34 mouse cellular contexts compared by ENCODE assay signal in genomic region chrX:139859402-139859801, GRCm38 (mm10). TPM values are rescaled to one million over a fixed set of nuclear protein-coding genes. Genes with fewer than 3 reads are reported as not detected.
DNase-seq lines count a peak whose midpoint lies in the region; ATAC-seq and TF ChIP-seq lines count a peak whose summit lies in the region.
"Had no signal": no experiment of that assay in that cellular context is flagged by ENCODE, and none has a peak within 500 bp of the region (broad histone marks: within the 10 kb centered on the region; RNA-seq: fewer than 3 reads in every experiment).

No protein-coding gene starts in this region.

- H3K9me3 ChIP-seq in intestine, embryonic 15.5 days, result no peaks in the 10 kb centered on the region
- no peaks in the 10 kb centered on the region for H3K9me3 ChIP-seq in intestine, postnatal 0 days (ENCODE audit: control insufficient read depth)
- H3K9me3 ChIP-seq in stomach, embryonic 16.5 days (replicated peaks; ENCODE audit: control insufficient read depth, low read length), result no peaks in the 10 kb centered on the region
- H3K9me3 ChIP-seq: embryonic facial prominence, embryonic 12.5 days; heart, embryonic 15.5 days; hindbrain, embryonic 12.5 days; liver, embryonic 12.5 days; megakaryocyte, embryonic 14.5 days; midbrain, embryonic 12.5 days; stomach, embryonic 15.5 days had no signal

- H3K4me2 ChIP-seq in intestine, embryonic 15.5 days (replicated peaks), result no peak overlapping the region
- no peak overlapping the region for H3K4me2 ChIP-seq in intestine, postnatal 0 days (replicated peaks; ENCODE audit: low read depth)
- H3K4me2 ChIP-seq in stomach, embryonic 16.5 days (ENCODE audit: low read depth, low read length), result no peak overlapping the region
- H3K4me2 ChIP-seq: embryonic facial prominence, embryonic 12.5 days; heart, embryonic 15.5 days; hindbrain, embryonic 12.5 days; liver, embryonic 12.5 days; midbrain, embryonic 12.5 days; stomach, embryonic 15.5 days had no signal

- H3K27me3 ChIP-seq in intestine, embryonic 15.5 days (replicated peaks), result no peaks in the 10 kb centered on the region
- H3K27me3 ChIP-seq in intestine, postnatal 0 days (replicated peaks; ENCODE audit: control insufficient read depth, insufficient read depth, low read length), result no peaks in the 10 kb centered on the region
- H3K27me3 ChIP-seq in stomach, embryonic 16.5 days (ENCODE audit: control insufficient read depth, insufficient read depth, low read length), result no peaks in the 10 kb centered on the region
- H3K27me3 ChIP-seq: CH12.LX; embryonic facial prominence, embryonic 12.5 days; heart, embryonic 15.5 days; liver, embryonic 12.5 days; stomach, embryonic 15.5 days had no signal

- no peak overlapping the region for H3K9ac ChIP-seq in intestine, embryonic 15.5 days
- no peak overlapping the region for H3K9ac ChIP-seq in intestine, postnatal 0 days (ENCODE audit: low read depth, low read length)
- no peak overlapping the region for H3K9ac ChIP-seq in stomach, embryonic 16.5 days (ENCODE audit: low read length)
- H3K9ac ChIP-seq: embryonic facial prominence, embryonic 12.5 days; heart, embryonic 15.5 days; hindbrain, embryonic 12.5 days; liver, embryonic 12.5 days; liver, postnatal 0 days; midbrain, embryonic 12.5 days; stomach, embryonic 15.5 days had no signal

- H3K36me3 ChIP-seq in intestine, embryonic 15.5 days, result no peaks in the 10 kb centered on the region
- no peaks in the 10 kb centered on the region for H3K36me3 ChIP-seq in intestine, postnatal 0 days (ENCODE audit: control insufficient read depth, insufficient read depth)
- H3K36me3 ChIP-seq in stomach, embryonic 16.5 days (ENCODE audit: control insufficient read depth, insufficient read depth, low read length), result no peaks in the 10 kb centered on the region
- H3K36me3 ChIP-seq: embryonic facial prominence, embryonic 12.5 days; heart, embryonic 15.5 days; hindbrain, embryonic 12.5 days; liver, embryonic 12.5 days; midbrain, embryonic 12.5 days; stomach, embryonic 15.5 days had no signal

- intact Hi-C loops in heart, postnatal 14 days (cut with DNase I), result no loop called here

- WGBS in intestine, embryonic 15.5 days, result 63% methylated on average over 5 of the region's 5 CpGs
- 50% methylated on average over 5 of the region's 5 CpGs for WGBS in intestine, postnatal 0 days
- 60% methylated on average over 5 of the region's 5 CpGs for WGBS in stomach, embryonic 16.5 days

- no peak overlapping the region for H3K4me3 ChIP-seq in intestine, embryonic 15.5 days (replicated peaks)
- no peak overlapping the region for H3K4me3 ChIP-seq in intestine, postnatal 0 days (ENCODE audit: low read depth, low read length)
- no peak overlapping the region for H3K4me3 ChIP-seq in stomach, embryonic 16.5 days (replicated peaks; ENCODE audit: low read length)
- H3K4me3 ChIP-seq: embryonic facial prominence, embryonic 12.5 days; heart, embryonic 15.5 days; hindbrain, embryonic 12.5 days; left cerebral cortex, adult 2 months; liver, embryonic 12.5 days; megakaryocyte, embryonic 14.5 days; midbrain, embryonic 12.5 days; stomach, embryonic 15.5 days had no signal

- H3K27ac ChIP-seq in intestine, embryonic 15.5 days, result no peak overlapping the region
- no peak overlapping the region for H3K27ac ChIP-seq in intestine, postnatal 0 days (ENCODE audit: low read depth, low read length)
- H3K27ac ChIP-seq in stomach, embryonic 16.5 days (ENCODE audit: low read length), result no peak overlapping the region
- H3K27ac ChIP-seq: embryonic facial prominence, embryonic 12.5 days; heart, embryonic 15.5 days; hindbrain, embryonic 12.5 days; hindbrain, postnatal 0 days; left cerebral cortex, adult 2 months; liver, embryonic 12.5 days; midbrain, embryonic 12.5 days; stomach, embryonic 15.5 days had no signal

- 0 out of 2 replicates have a peak, but pooled peaks have one; percentile 47 for ATAC-seq in intestine, embryonic 15.5 days
- ATAC-seq in intestine, postnatal 0 days, result no peak
- peak; percentile 50; the same call in 1 of the 2 replicates for ATAC-seq in stomach, embryonic 16.5 days (ENCODE audit: insufficient read depth, low FRiP score)
- ATAC-seq in granulocyte monocyte progenitor cell, adult 5-6 weeks (replicated peaks; ENCODE audit: poor library complexity, severe bottlenecking), result no peak
- ATAC-seq: forebrain, embryonic 14.5 days; hindbrain, postnatal 0 days; liver, embryonic 12.5 days; liver, postnatal 0 days; Patski had no signal

- TF ChIP-seq CTCF in intestine, postnatal 0 days (IDR thresholded peaks at IDR 0.05; ENCODE audit: low read depth), result no peak

- DNase-seq in heart, adult 8-10 months (ENCODE audit: low spot score), result peak; percentile 11
- no peak for DNase-seq in heart, postnatal 14 days
- DNase-seq in NIH3T3 (ENCODE audit: low read depth), result peak; percentile 24
- DNase-seq in kidney, postnatal 25 days, result no peak
- DNase-seq: adrenal gland, postnatal 14 days; B cell, adult 2 months; cerebellum, adult 11-12 months; cerebellum, adult 9-11 months; embryo, embryonic 11 days; kidney, adult 11 months; kidney, postnatal 14 days; left cerebral cortex, postnatal 4 days; liver, postnatal 0 days; lung, postnatal 4 days; right cerebral cortex, postnatal 14 days; thymus, adult 2 months; thymus, postnatal 4 days had no signal

- no peaks in the 10 kb centered on the region for H3K4me1 ChIP-seq in intestine, embryonic 15.5 days (replicated peaks)
- no peaks in the 10 kb centered on the region for H3K4me1 ChIP-seq in intestine, postnatal 0 days (replicated peaks; ENCODE audit: control insufficient read depth, insufficient read depth, low read length)
- no peaks in the 10 kb centered on the region for H3K4me1 ChIP-seq in stomach, embryonic 16.5 days (ENCODE audit: control insufficient read depth, insufficient read depth, low read length)
- H3K4me1 ChIP-seq: embryonic facial prominence, embryonic 12.5 days; heart, embryonic 15.5 days; hindbrain, embryonic 12.5 days; liver, embryonic 12.5 days; midbrain, embryonic 12.5 days; stomach, embryonic 15.5 days had no signal

RNA-seq across cellular contexts. Expression of gene Morc4, which starts 12.1 kb away (rescaled TPM):
- total RNA-seq in heart, adult 8-10 months (2022), result 1 to 10 TPM; 2.8 to 5.7 (median 3.9) TPM
- total RNA-seq in heart, postnatal 14 days (2021), result 1 to 10 TPM; 4.9 to 6.1 TPM
- polyA plus RNA-seq in intestine, embryonic 15.5 days (2015; fragmentation: Nextera tagmentation; extraction: Ambion mirVana), result 13.3 TPM in 2 replicates
- polyA plus RNA-seq in intestine, postnatal 0 days (2015; fragmentation: Nextera tagmentation; extraction: Ambion mirVana), result 2.5 and 3.5 TPM in 2 replicates
- 11.9 and 18.0 TPM in 2 replicates for polyA plus RNA-seq in stomach, embryonic 16.5 days (2015; fragmentation: Nextera tagmentation; extraction: Ambion mirVana)
- total RNA-seq in granulocyte monocyte progenitor cell, adult 5-6 weeks (2014; fragmentation: Nextera tagmentation), result 2.6 and 6.1 TPM in 2 replicates
- total RNA-seq in granulocyte monocyte progenitor cell, adult 5-6 weeks (2017), result 2.2 and 5.7 TPM in 2 replicates
- total RNA-seq: CH12.LX had no signal

RNA-seq across cellular contexts. Expression of gene Cldn2, which starts 58.8 kb away (rescaled TPM):
- not detected for total RNA-seq in heart, adult 8-10 months (2022)
- total RNA-seq in heart, postnatal 14 days (2021), result not detected
- 54.1 and 59.8 TPM in 2 replicates for polyA plus RNA-seq in intestine, embryonic 15.5 days (2015; fragmentation: Nextera tagmentation; extraction: Ambion mirVana)
- polyA plus RNA-seq in intestine, postnatal 0 days (2015; fragmentation: Nextera tagmentation; extraction: Ambion mirVana), result 182 and 193 TPM in 2 replicates
- polyA plus RNA-seq in stomach, embryonic 16.5 days (2015; fragmentation: Nextera tagmentation; extraction: Ambion mirVana), result 10.8 and 13.4 TPM in 2 replicates
- not detected in 2 replicates for total RNA-seq in granulocyte monocyte progenitor cell, adult 5-6 weeks (2014; fragmentation: Nextera tagmentation)
- not detected in 2 replicates for total RNA-seq in granulocyte monocyte progenitor cell, adult 5-6 weeks (2017)
- total RNA-seq: CH12.LX had no signal
- polyA plus RNA-seq: neural tube, embryonic 14.5 days had no signal

Comparison
In these comparisons a context has a peak if more than half of its experiments do, and no peak if none do; other contexts are left out.
1. DNase-seq: peak in heart, adult 8-10 months (single experiment) and NIH3T3 (single experiment); none in heart, postnatal 14 days (0 of 2) and kidney, postnatal 25 days (0 of 2).
2. ATAC-seq: peak in intestine, embryonic 15.5 days (single experiment) and stomach, embryonic 16.5 days (single experiment); none in intestine, postnatal 0 days (single experiment) and granulocyte monocyte progenitor cell, adult 5-6 weeks (single experiment).